Mouse (Mus musculus): ENCODE data around the gene Arsj.

Arsj gene

DNA sequence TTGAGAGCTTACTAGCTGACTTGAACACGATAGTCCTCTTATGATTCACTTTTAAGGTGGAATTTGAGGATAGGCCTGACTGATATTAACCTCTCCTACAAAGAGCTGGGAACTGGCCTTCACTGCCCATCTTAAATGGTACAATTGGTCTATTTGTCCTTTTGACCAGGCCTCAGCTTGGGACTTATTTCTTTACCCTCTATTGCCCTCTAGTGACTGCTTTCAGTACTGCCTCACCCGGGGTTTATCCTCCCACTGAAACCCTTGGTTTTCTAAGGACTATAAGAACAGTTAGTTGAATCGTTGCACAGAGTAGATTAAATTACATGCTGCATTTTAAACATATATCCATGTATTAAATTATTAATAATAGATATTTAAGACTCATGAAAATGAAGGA lies 39.4 kb downstream of the Arsj start:
- DNase-seq, result peak; percentile 60 to 81

DNA sequence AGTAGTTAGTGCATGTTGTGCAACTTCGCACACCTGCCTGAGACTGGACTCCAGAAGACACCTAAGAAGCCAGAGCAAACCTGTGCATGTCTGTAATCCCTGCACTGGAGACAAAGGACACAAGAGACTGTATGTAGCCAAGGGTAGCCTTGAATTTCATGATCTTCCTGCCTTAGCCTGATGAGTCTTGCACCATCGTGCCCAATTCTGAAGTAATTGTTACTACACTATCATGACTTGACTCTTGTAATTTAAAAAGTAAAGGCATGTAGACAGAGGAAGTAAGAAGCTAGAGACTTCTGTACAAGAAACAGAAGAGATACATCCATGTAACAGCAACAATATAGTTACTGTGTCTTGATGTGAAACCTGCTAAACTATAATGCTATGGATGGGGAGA lies 40.7 kb downstream of the Arsj start:
- DNase-seq, result no peak

DNA sequence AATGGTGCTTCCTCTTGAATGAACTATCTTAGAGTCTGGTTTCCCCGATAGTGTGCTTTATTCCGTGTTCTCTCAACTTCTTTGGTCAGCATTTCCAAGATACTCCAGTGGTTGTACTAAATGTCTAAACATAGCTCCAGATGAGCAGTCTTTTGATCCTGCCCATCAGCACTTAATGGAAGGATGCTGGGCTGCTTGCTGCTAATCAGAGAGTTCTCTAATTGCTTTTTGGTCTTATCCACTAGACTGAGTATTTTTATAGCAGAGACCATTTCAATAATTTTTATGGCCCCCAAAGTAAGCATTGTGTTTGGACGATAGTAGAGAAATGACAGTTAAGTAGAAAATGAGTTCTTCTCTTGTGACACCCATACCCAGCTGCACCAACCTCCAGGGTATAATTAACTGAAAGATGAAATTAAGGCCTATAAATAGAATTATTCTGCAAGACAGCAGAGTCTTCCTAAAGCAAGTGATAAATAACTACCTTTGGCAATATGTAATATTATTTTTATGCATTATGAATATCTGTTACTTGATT lies 67.1 kb downstream of the Arsj start:
- DNase-seq, result no peak

DNA sequence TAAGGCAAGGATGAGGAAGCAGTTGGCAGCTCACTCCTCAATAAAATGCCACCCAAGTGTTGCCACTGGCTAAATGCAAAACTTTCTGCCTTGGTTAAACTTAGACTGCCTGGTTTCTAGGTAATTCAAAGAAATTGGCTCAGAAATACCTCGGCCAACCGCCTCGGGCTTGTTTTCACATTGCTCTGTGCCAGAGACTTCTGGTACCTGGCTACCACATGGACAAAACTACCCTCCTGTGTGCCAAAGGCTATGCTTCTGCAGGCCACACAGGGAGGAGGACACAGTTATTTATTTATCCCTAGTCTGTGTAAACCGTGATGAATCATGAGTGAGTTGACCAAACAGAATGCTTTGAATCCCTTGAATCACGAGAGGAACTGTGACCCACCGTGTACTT lies 75.8 kb downstream of the Arsj start:
- peak in 1 of 2 experiments; percentile 5 for DNase-seq

DNA sequence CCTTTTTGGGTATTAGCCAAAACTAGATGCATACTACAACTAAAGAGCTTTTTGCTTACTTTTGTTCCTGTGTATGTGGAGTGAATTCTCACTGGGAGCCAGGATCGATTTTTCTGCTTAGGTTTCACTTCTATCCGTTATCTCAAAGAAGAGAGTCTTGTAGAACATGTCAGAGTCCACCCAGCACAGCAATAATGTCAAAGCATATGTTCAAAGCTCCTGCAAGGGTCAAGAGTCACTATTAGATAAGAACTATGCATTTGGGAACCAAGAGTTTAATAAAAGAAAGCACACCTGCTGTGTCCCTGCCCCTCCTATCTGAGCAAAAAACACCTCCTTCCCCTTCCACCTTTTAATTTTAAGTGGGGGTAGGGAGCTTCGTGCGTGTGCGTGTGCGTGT lies 85.6 kb downstream of the Arsj start:
- DNase-seq, result no peak

DNA sequence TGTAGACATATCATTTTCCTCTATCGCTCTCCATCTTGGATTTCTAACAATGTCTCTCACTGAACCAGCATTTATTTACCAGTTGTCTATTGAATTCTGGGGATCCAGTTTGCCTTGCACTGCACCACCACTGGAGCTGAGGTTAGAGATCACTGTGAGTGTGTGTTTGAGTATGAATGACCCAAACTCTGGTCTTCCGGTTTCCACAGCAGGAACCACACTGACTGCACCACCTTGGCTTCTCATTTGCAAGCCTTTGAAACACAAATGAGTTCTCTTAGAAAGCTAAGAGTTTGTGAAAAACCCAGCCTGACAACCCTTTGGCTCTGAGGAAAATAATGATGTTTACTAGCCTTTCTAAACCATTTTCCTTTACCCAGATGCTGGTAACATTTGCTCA lies 86.0 kb downstream of the Arsj start:
- DNase-seq, result no peak

DNA sequence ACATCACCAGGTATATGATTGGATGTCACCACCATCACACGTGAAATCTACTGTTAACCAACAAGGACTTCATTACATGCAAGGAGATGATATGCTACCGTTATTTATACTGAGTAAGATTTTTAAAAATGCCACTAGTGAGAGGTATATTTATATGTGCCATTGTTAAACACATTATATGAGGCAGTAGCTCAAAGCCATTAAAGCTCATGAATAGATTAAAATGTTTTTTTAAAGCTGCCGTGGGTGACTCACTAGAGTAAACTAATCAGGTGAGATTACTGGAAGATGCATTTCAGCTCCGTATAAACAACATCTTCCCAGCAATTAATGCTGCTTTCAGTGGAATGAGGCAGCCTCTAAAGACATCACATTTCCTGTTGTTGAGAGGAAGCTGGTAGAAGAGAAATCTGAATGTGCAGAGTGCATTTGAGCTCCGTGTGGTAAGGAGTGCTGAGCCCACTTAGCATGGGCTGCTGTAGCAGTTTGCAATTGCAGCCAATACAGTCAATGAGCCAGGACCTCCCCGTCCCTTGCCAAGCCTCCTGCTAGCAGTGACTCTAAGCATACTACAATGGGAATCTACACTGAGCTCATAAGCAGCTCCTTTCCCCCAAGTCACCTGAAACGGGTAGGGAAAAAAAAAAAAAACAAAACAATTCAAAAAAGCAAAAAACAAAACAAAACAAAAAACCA lies 92.5 kb downstream of the Arsj start:
- DNase-seq, result peak in 1 of 2 experiments; percentile 4

DNA sequence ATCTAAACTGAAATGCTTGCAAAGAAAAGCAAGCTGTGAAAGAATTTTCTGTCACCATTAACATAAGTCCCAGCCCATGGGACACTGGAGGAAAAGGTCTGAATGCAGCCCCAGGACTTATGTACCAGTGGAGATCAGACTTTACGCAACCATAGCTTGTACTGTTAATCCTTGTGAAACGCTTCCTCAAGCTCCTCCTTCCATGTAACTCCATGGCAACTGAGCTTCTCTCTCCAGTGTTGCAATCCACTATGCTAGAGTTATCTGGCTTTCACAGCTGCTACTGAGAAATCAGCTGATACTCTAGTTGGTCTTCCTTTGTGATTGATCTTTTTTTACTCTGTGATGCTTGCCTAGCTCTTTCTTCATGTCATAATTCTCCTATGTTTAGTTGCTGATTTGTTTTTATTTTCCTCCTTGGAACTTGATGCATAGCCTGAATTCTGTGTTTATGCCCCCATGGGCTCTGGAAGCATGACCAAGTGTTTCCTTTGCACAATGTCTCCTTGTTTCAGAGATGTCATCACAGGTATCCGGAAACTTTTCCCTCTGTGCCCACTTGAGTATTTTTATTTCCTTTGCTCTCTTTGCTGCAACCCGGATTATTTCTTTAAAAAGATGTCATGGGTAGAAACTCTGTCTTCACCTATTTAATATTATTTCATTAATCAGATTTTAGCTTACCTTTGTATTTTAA lies 99.8 kb downstream of the Arsj start:
- no peak for DNase-seq

DNA sequence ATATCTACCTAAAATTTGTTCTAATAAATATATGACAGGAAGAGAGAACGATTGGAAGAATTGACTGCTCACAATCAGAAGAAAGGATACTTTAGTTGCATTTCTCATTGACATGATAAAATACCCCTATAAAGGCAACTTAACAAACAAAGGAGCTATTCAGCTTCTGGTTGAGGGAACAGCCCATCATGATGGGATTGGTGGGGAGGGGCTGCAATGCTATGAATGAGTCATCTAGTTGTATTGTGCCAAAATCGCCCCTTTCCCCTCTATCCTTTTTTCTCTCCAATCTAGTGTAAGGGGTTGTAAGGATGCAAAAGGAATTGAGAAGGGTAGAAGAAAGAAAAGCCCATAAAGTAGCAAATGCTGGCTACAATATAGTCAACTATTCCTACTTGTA lies 100.8 kb downstream of the Arsj start:
- DNase-seq, result no peak
